Mouse (Mus musculus): Measurements from ENCODE around the gene Asb11.

DNA sequence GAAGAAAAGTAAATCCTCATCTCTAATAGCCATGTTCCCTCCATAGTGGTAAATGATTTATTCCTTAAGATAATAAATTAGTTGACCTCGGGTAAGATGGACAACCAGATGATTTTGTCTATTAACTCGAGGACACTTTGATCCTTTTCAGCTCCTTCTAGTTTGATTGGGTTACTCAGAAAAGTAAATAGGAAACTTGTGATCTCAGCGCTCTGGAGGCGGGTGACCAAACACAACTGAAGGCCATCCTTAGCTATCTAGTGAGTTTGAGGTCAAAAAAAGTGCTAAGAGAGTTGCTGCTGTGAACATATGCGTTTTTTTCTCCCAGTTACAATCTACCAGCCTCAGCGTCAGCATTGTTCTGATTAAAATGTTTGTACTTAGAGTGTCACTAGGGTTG is 6.2 kb upstream of the Asb11 start:
- TF ChIP-seq EP300 (IDR thresholded peaks at IDR 0.05; ENCODE audit: low read depth) (no peak), CTCF (IDR thresholded peaks at IDR 0.05; ENCODE audit: low read depth) (no peak)
